Mouse (Mus musculus): ENCODE measurements at regions not wholly inside any gene's neighbourhood (a gene's known extent, or its start where the extent isn't known, plus 50 kb on each side); places are given as distances from the start of the nearest gene placed in this dataset.

- TF ChIP-seq CTCF (IDR thresholded peaks at IDR 0.05; ENCODE audit: low read depth), result no peak
- no peak for TF ChIP-seq EP300 (optimal IDR thresholded peaks at IDR 0.05)
These were observed 169.0 kb upstream of the Igfbp7 start for GRCm38 (mm10) chr5:77576881-77577280.
